Mouse (Mus musculus) lung, adult 2 months (tissue): ENCODE results near the gene Rtp4.

Source experiments
- CTCF ChIP-seq: fragments of 200-500 bp; IDR thresholded peaks from 2 replicates; pipeline ENCODE4 v1.5.1; 2011; ENCODE audit warnings: mild to moderate bottlenecking, low read length, control low read depth; ENCODE audit not compliant: insufficient read depth
- POLR2A ChIP-seq: fragments of 200-500 bp; IDR thresholded peaks from 2 replicates; pipeline ENCODE4 v1.6.1; 2011; ENCODE audit warnings: low read depth, mild to moderate bottlenecking, control low read depth, low read length, borderline replicate concordance; ENCODE audit errors: extremely low read depth

DNA sequence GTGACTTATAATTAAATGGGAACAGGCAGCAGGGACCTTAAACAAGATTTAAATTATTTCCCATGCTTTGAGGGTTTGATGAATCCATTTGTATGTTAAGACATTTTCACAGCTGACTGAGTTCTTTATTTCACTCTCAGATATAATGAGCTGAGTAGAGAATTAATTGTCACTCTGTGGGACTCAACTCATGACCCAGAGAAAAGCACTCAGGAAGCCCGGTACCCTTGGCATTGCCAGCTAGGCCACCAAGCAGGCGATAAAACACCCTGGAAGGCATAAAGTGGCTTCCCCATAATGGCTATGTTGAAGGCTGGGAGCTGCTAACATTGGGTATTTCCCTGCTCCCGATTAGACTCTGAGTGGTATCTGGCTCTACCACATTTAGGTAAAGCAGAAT lies 76.6 kb downstream of the Rtp4 start:
- TF ChIP-seq POLR2A (no peak), CTCF (no peak)
